Mouse (Mus musculus) neutrophil, adult 5-6 weeks (primary cell): Measurements from ENCODE around the gene Mrps11. TPM values are rescaled to one million over a fixed set of nuclear protein-coding genes. Genes with fewer than 3 reads are reported as not detected.

ENCODE experiments used
- ATAC-seq: fragments of 151-379, 151-347 bp; 2 replicates; pipeline ENCODE4 v1.8.0; 2017; ENCODE audit warnings: mild to moderate bottlenecking, moderate TSS enrichment; ENCODE audit not compliant: insufficient number of reproducible peaks, poor library complexity, low FRiP score, severe bottlenecking; ENCODE audit errors: extremely low read depth
- total RNA-seq: library from RNA; stranded (forward); fragments of 200-1000 nt; gene quantifications from 2 replicates; pipeline ENCODE4 v1.2.3, GENCODE M21; 2017

The Mrps11 gene
- total RNA-seq, 1 experiment from 2014 or later = 14.2 TPM

- ATAC-seq = peak; percentile 79
These were observed 8.7 kb downstream of the Mrps11 start for GRCm38 (mm10) chr7:78791359-78792222.

- no peak for ATAC-seq
These were observed 11.1 kb downstream of the Mrps11 start for GRCm38 (mm10) chr7:78793895-78794570.

- ATAC-seq = no peak
These were observed 11.7 kb downstream of the Mrps11 start for GRCm38 (mm10) chr7:78794571-78795092.

GRCm38 (mm10) chr7:78796624-78797023 is 13.7 kb downstream of the Mrps11 start:
- no peak for ATAC-seq

GRCm38 (mm10) chr7:78797843-78798455 is 15.0 kb downstream of the Mrps11 start:
- no peak for ATAC-seq

- no peak for ATAC-seq
These were observed 17.0 kb downstream of the Mrps11 start for GRCm38 (mm10) chr7:78799730-78800496.

- no peak for ATAC-seq
These were observed 20.9 kb downstream of the Mrps11 start for GRCm38 (mm10) chr7:78803841-78804240.

- ATAC-seq = no peak
These were observed 24.3 kb downstream of the Mrps11 start for GRCm38 (mm10) chr7:78807192-78807591.

GRCm38 (mm10) chr7:78813791-78814190 is 30.9 kb downstream of the Mrps11 start:
- ATAC-seq = no peak

- ATAC-seq = no peak
These were observed 31.8 kb downstream of the Mrps11 start for GRCm38 (mm10) chr7:78814766-78815165.

GRCm38 (mm10) chr7:78818336-78818735 is 35.4 kb downstream of the Mrps11 start:
- ATAC-seq = no peak

- ATAC-seq = no peak
These were observed 43.9 kb downstream of the Mrps11 start for GRCm38 (mm10) chr7:78826682-78827385.

- no peak for ATAC-seq
These were observed 44.9 kb downstream of the Mrps11 start for GRCm38 (mm10) chr7:78827749-78828362.

- no peak for ATAC-seq
These were observed 52.7 kb downstream of the Mrps11 start for GRCm38 (mm10) chr7:78835656-78836055.

GRCm38 (mm10) chr7:78837250-78837649 is 54.3 kb downstream of the Mrps11 start:
- ATAC-seq = no peak

- ATAC-seq = no peak
These were observed 58.7 kb downstream of the Mrps11 start for GRCm38 (mm10) chr7:78841601-78842000.
